Mouse (Mus musculus) ES-E14 (cell line): ENCODE data around the gene Rps3.

Experiments
- CHD2 ChIP-seq: IDR thresholded peaks from 2 replicates; pipeline ENCODE4 v1.6.1; 2014; ENCODE audit warnings: mild to moderate bottlenecking, low read depth, low read length, inconsistent platforms
- HCFC1 ChIP-seq: IDR thresholded peaks from 2 replicates; pipeline ENCODE4 v1.6.1; 2012; ENCODE audit warnings: low read length, inconsistent platforms, borderline replicate concordance; ENCODE audit not compliant: insufficient read depth
- MAFK ChIP-seq: IDR thresholded peaks from 2 replicates; pipeline ENCODE4 v1.6.1; 2014; ENCODE audit warnings: mild to moderate bottlenecking, low read depth, low read length, inconsistent platforms; ENCODE audit not compliant: insufficient read depth
- ZC3H11A ChIP-seq: IDR thresholded peaks from 2 replicates; pipeline ENCODE4 v1.6.1; 2012; ENCODE audit warnings: low read depth, mild to moderate bottlenecking, inconsistent platforms, low read length, borderline replicate concordance

GRCm38 (mm10) chr7:99489708-99490107 lies 6.2 kb upstream of the Rps3 start:
- no peak for TF ChIP-seq ZC3H11A
- no peak for TF ChIP-seq HCFC1
- no peak for TF ChIP-seq CHD2
- TF ChIP-seq MAFK = no peak
